ENCODE assay signal across 8 mouse cellular contexts in the genomic region with DNA sequence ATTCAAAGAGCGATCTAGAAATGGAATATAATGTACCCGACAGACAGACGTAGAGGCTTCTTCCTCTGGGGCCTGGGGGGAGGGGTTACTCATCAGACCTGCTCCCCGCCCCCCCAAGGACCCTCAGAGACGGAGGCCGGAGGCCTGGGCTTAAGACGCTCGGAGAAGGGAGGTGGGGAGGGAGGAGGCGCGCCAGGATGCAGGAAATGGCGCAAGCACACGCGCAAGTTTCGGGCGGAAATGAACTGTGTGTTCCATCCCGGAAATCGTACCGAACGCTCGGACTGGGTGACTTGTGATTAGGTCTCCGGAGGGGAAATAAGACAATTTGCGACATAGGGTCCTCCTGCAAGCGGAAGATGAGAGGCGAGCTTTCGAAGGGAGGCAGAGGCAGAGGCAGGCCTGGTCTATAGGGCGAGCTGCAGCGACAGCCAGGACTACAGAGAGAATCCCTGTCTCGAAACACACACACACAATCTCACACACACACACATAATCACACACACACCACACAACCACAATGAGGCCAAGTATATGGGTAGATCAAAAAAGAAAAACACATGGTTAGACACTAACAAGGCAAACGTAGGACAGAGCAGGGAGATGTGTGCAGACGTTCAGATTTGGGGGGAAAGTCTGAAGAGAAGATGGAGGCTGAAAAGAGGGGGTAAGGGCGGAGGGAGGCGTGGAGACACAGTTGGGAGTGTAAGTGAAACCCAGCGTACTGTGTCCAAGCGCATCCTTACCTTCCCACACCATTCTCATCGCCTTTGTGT. TPM values are rescaled to one million over a fixed set of nuclear protein-coding genes. Genes with fewer than 3 reads are reported as not detected.
DNase-seq lines count a peak whose midpoint lies in the region; ATAC-seq and TF ChIP-seq lines count a peak whose summit lies in the region.

TSS of gene Nfkbil1 (minus strand) at position 179 of the 776 bp plus-strand sequence.

- WGBS in hindbrain, postnatal 0 days: under 1% methylated on average over 35 of the region's 35 CpGs

- DNase-seq in ZHBTc4 (ENCODE audit: low read depth, low spot score): peak; percentile 96
- DNase-seq in gastrocnemius, adult 2 months: peak; percentile 91
- DNase-seq in hindbrain, postnatal 0 days (ENCODE audit: low spot score): peak; percentile 98
- peak; percentile 86 to 88 for DNase-seq in left cerebral cortex, adult 2 months (ENCODE audit: extremely low spot score in 1 of 2, low spot score in 2 of 2)
- DNase-seq in right cerebral cortex, adult 2 months (ENCODE audit: low spot score in 2 of 2): peak; percentile 93 to 94
- peak; percentile 91 for DNase-seq in urinary bladder, postnatal 14 days (ENCODE audit: low spot score)

- intact Hi-C loops in gastrocnemius, adult 2 months (cut with DNase I): loop anchor here (5.0 to 10.0 kb wide), 2 partner anchors 109 to 211 kb away; partner anchors contain the start of genes D17H6S53E and Sapcd1
- intact Hi-C loops in left cerebral cortex, adult 2 months (cut with DNase I): loop anchor here (1.0 to 10.0 kb wide), 5 partner anchors 70 to 384 kb away; partner anchors contain the start of genes Bag6, Csnk2b, Gpank1 and Nelfe

- no peaks in the 10 kb centered on the region for H3K27me3 ChIP-seq in hindbrain, postnatal 0 days (ENCODE audit: insufficient read depth, low read length)

- H3K9ac ChIP-seq in hindbrain, postnatal 0 days (replicated peaks; ENCODE audit: low read length): peak within 1 kb of the TSS; percentile 77

- peak within 1 kb of the TSS; percentile 87 for H3K4me2 ChIP-seq in hindbrain, postnatal 0 days (ENCODE audit: low read depth, low read length)

- H3K4me3 ChIP-seq in gastrocnemius, adult 2 months: peak within 1 kb of the TSS; percentile 80
- H3K4me3 ChIP-seq in hindbrain, postnatal 0 days (ENCODE audit: low read length): peak within 1 kb of the TSS; percentile 54
- peak within 1 kb of the TSS; percentile 68 for H3K4me3 ChIP-seq in left cerebral cortex, adult 2 months

- TF ChIP-seq CTCF in gastrocnemius, adult 2 months (IDR thresholded peaks at IDR 0.05): no peak
- no peak for TF ChIP-seq CTCF in hindbrain, postnatal 0 days (IDR thresholded peaks at IDR 0.05; ENCODE audit: low read depth)
- TF ChIP-seq CTCF in left cerebral cortex, adult 2 months (IDR thresholded peaks at IDR 0.05): no peak

- peaks cover 12% of the 10 kb centered on the region for H3K36me3 ChIP-seq in hindbrain, postnatal 0 days (ENCODE audit: insufficient read depth, low read length)

- peak; percentile 68 for ATAC-seq in common myeloid progenitor, adult 5-6 weeks (replicated peaks; ENCODE audit: low read depth, poor library complexity, severe bottlenecking)
- peak; percentile 81 for ATAC-seq in hindbrain, postnatal 0 days
- peak; percentile 69 for ATAC-seq in megakaryocyte, adult 5-6 weeks (ENCODE audit: poor library complexity, severe bottlenecking)

- no peaks in the 10 kb centered on the region for H3K9me3 ChIP-seq in hindbrain, postnatal 0 days (ENCODE audit: low read length)

- peaks cover 4% of the 10 kb centered on the region; the same call in 1 of the 2 replicates for H3K4me1 ChIP-seq in hindbrain, postnatal 0 days (ENCODE audit: insufficient read depth, low read length)

- H3K27ac ChIP-seq in gastrocnemius, adult 2 months: peak within 1 kb of the TSS; percentile 95
- H3K27ac ChIP-seq in hindbrain, postnatal 0 days: peak within 1 kb of the TSS; percentile 98
- H3K27ac ChIP-seq in left cerebral cortex, adult 2 months: peak within 1 kb of the TSS; percentile 96

RNA-seq across cellular contexts. Expression of gene Nfkbil1, which starts in this region (rescaled TPM):
- total RNA-seq in common myeloid progenitor, adult 5-6 weeks (2017): 5.2 and 7.0 TPM in 2 replicates
- total RNA-seq in gastrocnemius, adult 2 months (2021): 1 to 10 TPM; 7.0 to 7.8 TPM
- 15.5 and 15.9 TPM in 2 replicates for total RNA-seq in hindbrain, postnatal 0 days (2014; rRNA removed)
- 11.4 and 12.9 TPM in 2 replicates for polyA plus RNA-seq in hindbrain, postnatal 0 days (2015; fragmentation: Nextera tagmentation; extraction: Ambion mirVana)
- 10 to 100 TPM; 13.0 to 16.1 TPM for total RNA-seq in left cerebral cortex, adult 2 months (2021)
- 2.2 and 4.5 TPM in 2 replicates for total RNA-seq in megakaryocyte, adult 5-6 weeks (2015)
- total RNA-seq in megakaryocyte, adult 5-6 weeks (2017): 10.2 and 13.3 TPM in 2 replicates

Comparison
In these comparisons a context has a peak if more than half of its experiments do, and no peak if none do; other contexts are left out.
1. Peak in every context shown above with its lines: DNase-seq, ATAC-seq, H3K4me3 ChIP-seq and H3K27ac ChIP-seq.